Mouse (Mus musculus) lung, postnatal 25 days (tissue): ENCODE results near the gene Fam187b.

Source experiments
- DNase-seq: peaks from one replicate; pipeline ENCODE4 v3.0.0; 2022; ENCODE audit warnings: low spot score

Gene Fam187b

GRCm38 (mm10) chr7:30958109-30958865, 15.3 kb upstream of the Fam187b start:
- no peak for DNase-seq

DNA sequence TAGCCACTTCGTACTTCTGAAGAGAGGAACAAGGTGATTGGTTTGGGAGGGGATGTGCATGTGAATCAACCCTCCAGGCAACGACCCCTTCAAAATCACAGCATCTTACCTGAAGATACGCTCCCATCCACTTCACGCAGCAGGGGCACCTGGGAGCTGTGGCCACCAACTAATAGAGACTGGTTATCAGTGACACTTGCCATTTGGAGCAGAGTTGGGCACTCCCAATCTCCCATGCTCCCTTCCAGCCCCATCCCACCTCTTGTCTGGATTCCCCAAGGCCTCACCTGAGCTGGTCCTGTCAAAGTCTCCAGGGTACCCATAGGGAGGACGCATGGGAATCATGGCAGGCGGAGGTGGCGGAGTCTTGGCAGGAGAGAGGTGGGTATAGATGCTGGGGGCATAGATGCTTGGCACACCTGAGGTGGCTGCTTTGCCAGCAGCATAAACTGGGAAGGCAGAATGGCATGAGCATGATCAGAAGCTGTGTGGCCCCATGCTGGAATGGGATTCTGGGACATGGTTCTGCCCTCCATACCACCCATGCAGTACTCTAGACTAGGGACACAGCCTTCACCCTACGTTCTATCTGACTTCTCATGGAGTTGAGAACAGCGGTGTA, 14.6 kb upstream of the Fam187b start:
- no peak for DNase-seq

GRCm38 (mm10) chr7:30959786-30960349, 13.7 kb upstream of the Fam187b start:
- no peak for DNase-seq

DNA sequence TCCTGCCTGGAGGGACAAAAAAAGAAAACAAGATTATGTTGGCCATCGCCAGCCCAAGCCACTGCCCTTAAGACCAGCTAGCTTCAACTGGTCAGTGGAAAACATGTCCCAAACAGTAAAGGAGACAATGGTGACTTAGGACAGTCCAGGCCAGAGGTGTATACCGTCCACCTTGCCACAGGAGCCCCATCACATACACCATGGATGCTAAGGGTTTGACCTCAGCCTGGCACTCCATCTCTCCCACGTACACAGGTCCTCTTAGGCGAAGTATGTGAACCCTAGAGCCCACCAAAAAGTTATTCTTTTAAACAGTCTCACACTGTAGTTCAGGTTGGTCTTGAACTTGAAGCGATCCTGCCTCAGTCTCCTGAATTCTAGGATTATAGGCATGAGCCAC, 10.7 kb upstream of the Fam187b start:
- DNase-seq, result no peak

- DNase-seq, result no peak
Measured at GRCm38 (mm10) chr7:30964366-30964765, 9.2 kb upstream of the Fam187b start.

DNA sequence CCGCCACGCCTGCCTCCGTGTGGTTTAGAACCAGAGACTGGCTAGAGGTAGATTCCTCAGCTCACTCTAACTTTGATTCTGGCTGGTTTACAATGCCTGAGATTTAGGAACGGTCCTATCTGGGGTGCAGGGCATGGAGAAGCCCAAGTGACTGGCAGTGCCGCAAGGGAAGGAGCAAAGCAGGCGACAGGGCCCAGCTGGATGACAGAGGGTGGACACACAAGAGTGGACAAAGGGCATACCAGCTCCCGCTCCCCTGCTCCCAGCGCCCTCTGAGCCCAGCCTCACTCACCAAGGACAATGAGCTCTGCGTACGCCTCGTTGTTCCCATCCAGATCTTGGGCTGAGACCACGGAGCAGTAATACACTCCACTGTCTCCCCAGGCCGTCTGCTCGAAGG, 7.9 kb upstream of the Fam187b start:
- DNase-seq, result no peak

- no peak for DNase-seq
Measured at GRCm38 (mm10) chr7:30966657-30967056, 6.9 kb upstream of the Fam187b start.

DNA sequence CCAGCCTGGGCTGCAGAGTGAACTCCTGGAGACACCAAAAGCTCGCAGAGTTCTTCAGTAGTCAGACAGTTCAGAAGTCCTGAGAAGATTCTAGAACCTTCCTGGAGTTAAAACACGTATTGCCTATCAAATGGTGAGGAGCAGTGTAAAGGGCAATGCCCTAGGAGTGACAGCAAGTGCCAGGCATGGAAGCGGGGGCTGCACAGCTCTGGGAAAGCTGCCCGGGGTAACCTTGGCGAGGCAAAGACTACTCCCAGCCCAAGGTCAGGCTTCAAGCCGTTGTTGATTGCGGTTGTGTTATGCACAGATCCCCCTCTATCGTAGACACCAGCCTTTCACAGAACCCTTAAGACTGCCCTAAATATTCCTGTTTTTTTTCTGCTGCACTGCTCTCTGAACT, 5.0 kb upstream of the Fam187b start:
- DNase-seq, result no peak

DNA sequence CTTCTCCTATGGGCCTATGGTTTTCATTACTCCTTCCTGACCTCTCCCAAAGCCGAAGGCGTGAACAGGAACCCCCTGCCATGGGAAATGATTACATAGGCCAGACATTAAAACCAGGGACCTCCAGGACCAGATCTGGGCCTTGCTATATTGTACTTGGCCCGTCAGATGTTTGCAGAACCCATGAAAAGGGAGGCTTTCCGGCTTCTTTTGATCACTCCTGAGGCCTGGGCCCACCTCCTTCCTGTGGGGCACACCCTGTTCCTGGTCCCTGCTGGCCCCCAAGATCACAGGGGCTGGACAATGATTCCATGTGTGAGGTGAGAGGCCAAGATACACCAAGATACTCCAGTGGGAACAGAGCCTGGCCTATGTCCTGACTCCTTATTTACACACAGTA, 4.4 kb upstream of the Fam187b start:
- DNase-seq, result no peak

GRCm38 (mm10) chr7:30971901-30972300, 1.7 kb upstream of the Fam187b start:
- DNase-seq, result no peak

- DNase-seq, result peak; percentile 10
Measured at GRCm38 (mm10) chr7:30972426-30973250, 952 bp upstream of the Fam187b start.

GRCm38 (mm10) chr7:30973251-30973500, 414 bp upstream of the Fam187b start, which contains the start of gene Lsr:
TSS of gene Lsr (minus strand) at chr7:30973464.
- no peak for DNase-seq

GRCm38 (mm10) chr7:30981703-30982102, 8.1 kb downstream of the Fam187b start:
- DNase-seq, result no peak

DNA sequence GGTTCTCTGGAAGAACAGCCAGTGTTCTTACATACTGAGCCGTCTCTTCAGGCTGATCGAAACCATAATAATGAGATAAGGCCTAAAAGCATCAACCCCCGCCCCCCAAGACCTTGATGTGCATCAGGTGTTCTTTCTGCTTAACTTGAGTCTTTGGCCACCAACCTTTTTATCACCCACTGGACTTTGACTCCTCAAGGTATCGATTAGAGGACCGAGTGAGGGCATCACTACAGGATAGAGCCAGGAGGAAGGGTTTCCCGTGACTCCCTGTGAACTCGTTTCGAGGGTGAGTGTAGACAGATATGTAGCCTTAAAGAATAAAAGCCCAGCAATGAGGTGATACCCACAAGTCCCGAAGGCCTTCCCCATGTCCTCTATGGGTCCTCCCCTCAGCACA, 11.8 kb downstream of the Fam187b start:
- DNase-seq, result no peak

GRCm38 (mm10) chr7:30988519-30989162, 15.1 kb downstream of the Fam187b start:
- DNase-seq, result no peak

DNA sequence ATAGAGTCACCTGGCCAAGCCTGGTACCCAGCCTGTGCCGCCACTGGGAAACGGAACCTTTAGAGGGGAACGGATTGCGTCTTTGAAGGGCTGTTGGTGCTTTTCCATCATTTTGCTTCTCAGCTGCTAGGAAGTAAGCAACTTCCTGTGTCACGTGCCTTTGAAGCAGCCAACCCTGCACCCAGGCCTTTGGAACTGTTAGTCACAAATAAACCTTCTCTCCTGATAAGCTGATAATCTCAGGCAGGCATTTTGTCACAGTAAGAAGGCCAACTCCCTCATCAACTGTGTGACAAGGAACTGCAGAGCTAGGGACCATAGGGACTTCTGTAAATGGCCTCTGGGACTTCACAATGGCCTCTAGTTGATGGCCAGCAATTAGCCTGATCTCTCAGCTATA, 18.6 kb downstream of the Fam187b start:
- no peak for DNase-seq

GRCm38 (mm10) chr7:30993986-30994385, 20.4 kb downstream of the Fam187b start:
- no peak for DNase-seq

DNA sequence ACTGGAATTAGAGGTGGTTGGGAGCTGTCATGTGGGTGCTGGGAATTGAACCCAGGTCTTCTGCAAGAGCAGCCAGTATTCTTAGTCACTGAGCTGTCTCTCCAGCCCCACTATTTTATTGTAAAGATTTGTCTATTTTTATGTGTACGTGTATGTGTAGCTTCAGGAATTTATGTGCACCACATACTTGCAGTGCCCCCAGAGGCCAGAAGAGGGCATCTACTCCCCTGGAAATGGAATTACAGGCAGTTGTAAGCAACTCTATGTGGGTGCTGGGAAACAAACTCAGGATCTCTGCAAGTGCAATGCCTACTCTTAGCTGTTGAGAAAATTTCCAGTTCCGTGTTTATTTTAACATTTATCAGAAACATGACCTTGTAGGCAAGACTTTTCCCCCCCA, 22.9 kb downstream of the Fam187b start:
- DNase-seq, result no peak

GRCm38 (mm10) chr7:31000505-31001020, 27.0 kb downstream of the Fam187b start:
- DNase-seq, result peak; percentile 82

DNA sequence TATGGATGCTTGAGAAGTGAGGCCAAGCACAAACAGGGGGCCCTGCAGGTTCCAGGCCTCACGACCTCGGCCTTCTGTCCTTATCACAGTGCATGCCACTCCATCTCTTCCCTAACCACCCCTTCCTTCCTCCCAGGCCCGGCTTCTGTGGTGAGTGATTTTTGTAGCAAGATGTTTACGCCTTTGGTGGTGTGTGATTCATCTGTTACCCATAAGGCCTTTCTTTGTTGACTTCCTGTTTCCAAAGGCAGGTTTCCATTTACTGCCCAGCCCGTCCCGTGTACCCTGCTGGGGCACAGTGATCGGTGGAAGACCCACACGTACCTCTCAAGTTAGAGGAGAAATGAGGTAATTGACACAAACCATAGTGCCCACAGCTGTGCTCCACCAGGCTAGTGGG, 29.1 kb downstream of the Fam187b start:
- peak; percentile 86 for DNase-seq

- no peak for DNase-seq
Measured at GRCm38 (mm10) chr7:31007775-31008174, 34.2 kb downstream of the Fam187b start.

GRCm38 (mm10) chr7:31008175-31008574, 34.6 kb downstream of the Fam187b start:
- no peak for DNase-seq
